Comparison of ENCODE assay signal across 8 mouse cellular contexts in genomic region chr5:140418489-140419441, GRCm38 (mm10). TPM values are rescaled to one million over a fixed set of nuclear protein-coding genes. Genes with fewer than 3 reads are reported as not detected.
DNase-seq lines count a peak whose midpoint lies in the region; ATAC-seq lines count a peak whose summit lies in the region.

Gene Eif3b (plus strand): TSS chr5:140419328.

- peak within 1 kb of the TSS; percentile 82 for H3K4me2 ChIP-seq in lung, embryonic 16.5 days (ENCODE audit: low read depth, low read length)

- peaks cover 19% of the 10 kb centered on the region for H3K4me1 ChIP-seq in lung, embryonic 16.5 days (replicated peaks; ENCODE audit: control insufficient read depth, insufficient read depth, low read length)

- H3K27ac ChIP-seq in lung, embryonic 16.5 days (ENCODE audit: low read length): peak within 1 kb of the TSS; percentile 96

- under 1% methylated on average over 65 of the region's 65 CpGs for WGBS in lung, embryonic 16.5 days

- H3K27me3 ChIP-seq in lung, embryonic 16.5 days (ENCODE audit: control insufficient read depth, insufficient read depth, low read depth, low read length): no peaks in the 10 kb centered on the region

- ATAC-seq in hematopoietic stem cell, adult 5-6 weeks (replicated peaks in 1 of 2; ENCODE audit: insufficient read depth in 1 of 2, low FRiP score in 2 of 2, low TSS enrichment in 1 of 2, low read depth in 1 of 2, poor library complexity in 2 of 2, severe bottlenecking in 2 of 2): peak; percentile 86 to 90
- ATAC-seq in lung, embryonic 16.5 days (ENCODE audit: low read depth): peak; percentile 95

- DNase-seq in MEL-GATA-1-ER (ENCODE audit: extremely low read depth, low read depth): peak; percentile 88
- peak; percentile 91 for DNase-seq in cerebellum, adult 8-10 months
- peak; percentile 95 for DNase-seq in forelimb bud, embryonic 11.5 days (ENCODE audit: low read depth, low spot score)
- peak; percentile 94 for DNase-seq in layer of hippocampus, adult 9-10 months (ENCODE audit: low spot score)
- peak; percentile 84 for DNase-seq in ovary, postnatal 10 days (ENCODE audit: low spot score)
- peak; percentile 78 to 84 for DNase-seq in thymus, postnatal 10 days (ENCODE audit: low spot score in 2 of 2)

- H3K36me3 ChIP-seq in lung, embryonic 16.5 days (ENCODE audit: control insufficient read depth, insufficient read depth, low read length): no peaks in the 10 kb centered on the region; the same call in 1 of the 2 replicates

- H3K4me3 ChIP-seq in lung, embryonic 16.5 days (ENCODE audit: low read length): peak within 1 kb of the TSS; percentile 99

- H3K9me3 ChIP-seq in lung, embryonic 16.5 days (ENCODE audit: control insufficient read depth, low read length): no peaks in the 10 kb centered on the region

- peak within 1 kb of the TSS; percentile 97 for H3K9ac ChIP-seq in lung, embryonic 16.5 days (ENCODE audit: low read length)

RNA-seq across cellular contexts. Expression of gene Eif3b, which starts in this region (rescaled TPM):
- total RNA-seq in hematopoietic stem cell, adult 5-6 weeks (2017): 118 and 144 TPM in 2 replicates
- polyA plus RNA-seq in lung, embryonic 16.5 days (2015; fragmentation: Nextera tagmentation; extraction: Ambion mirVana): 78.5 and 78.9 TPM in 2 replicates

Comparison
In these comparisons a context has a peak if more than half of its experiments do, and no peak if none do; other contexts are left out.
1. Peak in every context shown above with its lines: DNase-seq, ATAC-seq, H3K4me3 ChIP-seq and H3K27ac ChIP-seq.